Comparison of ENCODE assay signal across 17 mouse cellular contexts in genomic region chr11:118152964-118153363, GRCm38 (mm10). TPM values are rescaled to one million over a fixed set of nuclear protein-coding genes. Genes with fewer than 3 reads are reported as not detected.
DNase-seq lines count a peak whose midpoint lies in the region; ATAC-seq lines count a peak whose summit lies in the region.
"Had no signal": no experiment of that assay in that cellular context is flagged by ENCODE, and none has a peak within 500 bp of the region (broad histone marks: within the 10 kb centered on the region; RNA-seq: fewer than 3 reads in every experiment).

No protein-coding gene starts in this region.

- peak overlapping the region; percentile 52; the same call in 1 of the 2 replicates for H3K27ac ChIP-seq in heart, embryonic 13.5 days (replicated peaks)
- H3K27ac ChIP-seq in hindbrain, embryonic 16.5 days (ENCODE audit: low read depth, low read length), result no peak overlapping the region
- H3K27ac ChIP-seq: layer of hippocampus, adult 2 months had no signal

- DNase-seq in heart, postnatal 25 days (ENCODE audit: low spot score), result no peak
- DNase-seq in lung, postnatal 4 days, result peak; percentile 49 to 50
- no peak for DNase-seq in lung, postnatal 25 days (ENCODE audit: low spot score)
- DNase-seq in left cerebral cortex, adult 18-20 months (ENCODE audit: low spot score in 2 of 2), result no peak
- DNase-seq: B cell, adult 2 months; cerebellum, adult 11 months; cerebellum, postnatal 36 days; gastrocnemius, postnatal 25 days; right cerebral cortex, adult 18-20 months; thymus, postnatal 4 days had no signal

- 62% methylated on average over 4 of the region's 4 CpGs for WGBS in heart, embryonic 13.5 days
- WGBS in hindbrain, embryonic 16.5 days, result 88% methylated on average over 4 of the region's 4 CpGs

- H3K27me3 ChIP-seq in heart, embryonic 13.5 days (replicated peaks), result no peaks in the 10 kb centered on the region
- no peaks in the 10 kb centered on the region for H3K27me3 ChIP-seq in hindbrain, embryonic 16.5 days (replicated peaks; ENCODE audit: control insufficient read depth, insufficient read depth, low read length)

- intact Hi-C loops in heart, postnatal 25 days (cut with DNase I), result no loop called here

- no peak overlapping the region for H3K4me3 ChIP-seq in heart, embryonic 13.5 days
- H3K4me3 ChIP-seq in hindbrain, embryonic 16.5 days (ENCODE audit: low read length), result no peak overlapping the region
- H3K4me3 ChIP-seq: layer of hippocampus, adult 2 months had no signal

- ATAC-seq in heart, embryonic 13.5 days (ENCODE audit: extremely low read depth, insufficient number of reproducible peaks, low FRiP score, low TSS enrichment), result no peak
- ATAC-seq in hematopoietic stem cell, adult 5-6 weeks (replicated peaks in 1 of 2; ENCODE audit: insufficient read depth in 1 of 2, low FRiP score in 2 of 2, low TSS enrichment in 1 of 2, low read depth in 1 of 2, poor library complexity in 2 of 2, severe bottlenecking in 2 of 2), result peak; percentile 49 to 67
- peak; percentile 50 for ATAC-seq in neutrophil, adult 5-6 weeks (ENCODE audit: extremely low read depth, insufficient number of reproducible peaks, low FRiP score, poor library complexity, severe bottlenecking)
- no peak for ATAC-seq in hindbrain, embryonic 16.5 days
- ATAC-seq: intestine, embryonic 16.5 days had no signal

- peaks cover 10% of the 10 kb centered on the region for H3K9me3 ChIP-seq in heart, embryonic 13.5 days
- H3K9me3 ChIP-seq in hindbrain, embryonic 16.5 days (ENCODE audit: control insufficient read depth, low read length), result no peaks in the 10 kb centered on the region

- H3K4me2 ChIP-seq in heart, embryonic 13.5 days, result no peak overlapping the region
- H3K4me2 ChIP-seq in hindbrain, embryonic 16.5 days (ENCODE audit: low read length), result no peak overlapping the region
- H3K4me2 ChIP-seq: midbrain, embryonic 11.5 days had no signal

- no peak overlapping the region for H3K9ac ChIP-seq in heart, embryonic 13.5 days
- no peak overlapping the region for H3K9ac ChIP-seq in hindbrain, embryonic 16.5 days (ENCODE audit: low read depth, low read length)

- peaks cover 6% of the 10 kb centered on the region; the same call in 1 of the 2 replicates for H3K36me3 ChIP-seq in heart, embryonic 13.5 days
- H3K36me3 ChIP-seq in hindbrain, embryonic 16.5 days (ENCODE audit: control insufficient read depth, insufficient read depth, low read length), result no peaks in the 10 kb centered on the region

- H3K4me1 ChIP-seq in heart, embryonic 13.5 days, result peaks cover 58% of the 10 kb centered on the region
- peaks cover 5% of the 10 kb centered on the region for H3K4me1 ChIP-seq in hindbrain, embryonic 16.5 days (ENCODE audit: control insufficient read depth, insufficient read depth, low read depth, low read length)

RNA-seq across cellular contexts. Expression of gene Dnah17, which starts 22.5 kb away (rescaled TPM):
- 0.05 and 0.10 TPM in 2 replicates for polyA plus RNA-seq in heart, embryonic 13.5 days (2015; fragmentation: Nextera tagmentation; extraction: Ambion mirVana)
- total RNA-seq in heart, postnatal 25 days (2021), result under 1 TPM; 0.06 to 0.10 TPM
- 0.10 and 1.1 TPM in 2 replicates for total RNA-seq in hematopoietic stem cell, adult 5-6 weeks (2017)
- 0.86 and 1.3 TPM in 2 replicates for total RNA-seq in neutrophil, adult 5-6 weeks (2017)
- under 1 TPM; 0.12 to 0.30 TPM for total RNA-seq in left cerebral cortex, adult 18-20 months (2021)
- polyA plus RNA-seq in hindbrain, embryonic 16.5 days (2015; fragmentation: Nextera tagmentation; extraction: Ambion mirVana), result 0.22 and 0.23 TPM in 2 replicates

Comparison
In these comparisons a context has a peak if more than half of its experiments do, and no peak if none do; other contexts are left out.
1. DNase-seq: peak in lung, postnatal 4 days (2 of 2); none in heart, postnatal 25 days (single experiment), lung, postnatal 25 days (single experiment) and left cerebral cortex, adult 18-20 months (0 of 2).
2. ATAC-seq: peak in hematopoietic stem cell, adult 5-6 weeks (2 of 2) and neutrophil, adult 5-6 weeks (single experiment); none in heart, embryonic 13.5 days (single experiment) and hindbrain, embryonic 16.5 days (single experiment).